Mouse (Mus musculus): ENCODE data around the gene Mgat4a.

Gene Mgat4a

DNA sequence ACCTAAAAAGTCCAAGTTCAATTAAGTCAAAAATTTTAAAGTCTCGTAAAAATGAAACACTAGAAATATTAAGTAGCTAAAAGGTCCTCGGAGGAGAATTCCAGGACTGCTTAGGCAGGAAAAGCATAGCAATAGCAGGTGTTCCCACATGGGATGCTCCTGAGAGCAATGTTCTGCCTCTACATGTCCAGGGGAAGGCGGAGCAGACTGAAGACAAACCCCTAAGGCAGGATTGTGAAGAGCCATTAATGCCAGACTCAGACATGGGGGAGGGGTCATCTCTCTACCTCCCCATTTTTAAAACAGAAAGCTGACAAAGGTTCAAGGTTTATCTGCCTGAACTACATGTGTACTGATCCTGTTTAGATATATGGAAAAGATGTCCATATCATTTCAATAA is 45.7 kb downstream of the Mgat4a start:
- peak; percentile 54 for DNase-seq (ENCODE audit: low read depth)

- DNase-seq (ENCODE audit: low read depth): peak; percentile 91
Measured at GRCm38 (mm10) chr1:37491672-37492071, 49.1 kb downstream of the Mgat4a start.

DNA sequence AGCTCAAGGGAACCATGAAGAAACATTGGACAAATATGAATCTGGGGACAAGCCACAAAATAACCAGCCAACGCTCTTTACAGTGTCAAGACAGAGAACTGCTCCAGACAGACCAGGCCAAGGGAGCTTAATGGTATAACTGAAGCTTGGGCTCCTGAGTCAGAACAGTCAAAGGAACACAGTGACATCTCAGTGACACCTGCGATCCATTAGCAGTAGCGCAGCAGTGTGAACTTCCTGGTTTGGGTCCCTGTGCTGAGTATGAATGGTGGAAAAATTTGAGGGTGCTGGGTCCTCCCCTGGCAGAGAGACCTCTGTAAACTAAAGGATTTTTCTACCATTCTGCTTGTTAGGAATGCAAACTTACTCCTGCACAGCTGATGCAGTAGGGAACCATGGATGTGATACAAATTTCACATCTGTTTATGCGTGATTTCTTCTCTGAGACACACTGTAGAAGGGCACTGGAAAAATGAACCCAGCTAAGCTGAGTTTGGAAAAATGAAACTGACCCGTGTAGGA is 50.1 kb downstream of the Mgat4a start:
- DNase-seq (ENCODE audit: low read depth): no peak

- DNase-seq (ENCODE audit: low read depth): peak; percentile 14
Measured at GRCm38 (mm10) chr1:37488531-37488930, 52.3 kb downstream of the Mgat4a start.

DNA sequence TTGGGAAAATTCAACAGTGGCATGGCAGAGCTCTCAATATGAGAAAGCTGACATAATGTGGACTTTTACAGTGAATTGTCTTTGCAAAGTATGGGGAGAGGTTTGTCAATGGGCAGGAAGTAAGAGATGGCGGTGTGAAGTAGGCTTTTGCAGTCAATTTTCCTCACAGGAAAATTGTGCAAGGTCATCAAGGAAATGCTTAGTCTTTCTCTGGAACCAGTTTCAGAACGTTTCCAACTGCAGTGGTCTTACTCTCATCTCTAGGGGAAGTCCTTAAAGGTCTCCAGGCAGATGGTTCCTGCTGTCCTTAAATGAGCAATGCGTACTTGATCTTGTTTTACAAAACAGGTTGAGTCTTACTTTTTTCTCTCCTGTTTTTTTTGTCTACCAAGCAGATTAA is 53.8 kb downstream of the Mgat4a start:
- DNase-seq (ENCODE audit: low read depth): peak; percentile 76

DNA sequence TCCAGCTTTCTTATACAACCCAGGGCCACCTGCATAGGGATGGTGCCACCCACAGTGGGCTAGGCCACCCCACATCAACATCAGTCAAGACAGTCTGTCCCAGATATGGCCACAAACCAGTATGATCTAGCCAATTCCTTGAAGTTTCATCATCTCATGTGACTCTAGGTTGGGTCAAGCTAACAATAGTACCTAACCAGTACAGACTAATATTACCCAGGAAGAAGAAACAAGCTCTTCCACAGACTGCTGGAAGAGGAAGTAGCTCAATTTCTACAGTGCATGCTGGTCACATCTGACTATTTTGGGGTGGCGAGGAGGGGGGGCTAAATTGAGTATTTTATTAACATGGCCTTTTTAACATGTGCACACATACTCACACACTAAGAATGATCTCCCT is 54.4 kb downstream of the Mgat4a start:
- DNase-seq (ENCODE audit: low read depth): peak; percentile 68

- DNase-seq (ENCODE audit: low read depth): no peak
Measured at GRCm38 (mm10) chr1:37484612-37485011, 56.2 kb downstream of the Mgat4a start.

DNA sequence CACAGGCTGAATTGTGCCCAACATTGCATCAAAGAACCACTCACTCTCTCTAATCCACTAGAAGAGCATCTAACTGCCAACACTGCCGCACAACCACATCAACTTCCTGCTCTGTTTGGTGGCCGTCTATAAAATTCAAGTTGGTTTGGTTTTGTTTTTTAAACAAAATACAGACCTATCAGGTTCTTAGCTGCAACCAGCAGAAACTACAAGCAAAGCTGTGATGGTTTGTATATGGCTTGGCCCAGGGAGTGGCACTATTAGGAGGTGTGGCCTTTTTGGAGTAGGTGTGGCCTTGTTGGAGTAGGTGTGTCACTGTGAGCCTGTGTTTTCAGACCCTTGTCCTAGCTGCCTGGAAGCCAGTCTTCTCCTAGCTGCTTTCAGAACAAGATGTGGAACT is 59.5 kb downstream of the Mgat4a start:
- peak; percentile 56 for DNase-seq (ENCODE audit: low read depth)

DNA sequence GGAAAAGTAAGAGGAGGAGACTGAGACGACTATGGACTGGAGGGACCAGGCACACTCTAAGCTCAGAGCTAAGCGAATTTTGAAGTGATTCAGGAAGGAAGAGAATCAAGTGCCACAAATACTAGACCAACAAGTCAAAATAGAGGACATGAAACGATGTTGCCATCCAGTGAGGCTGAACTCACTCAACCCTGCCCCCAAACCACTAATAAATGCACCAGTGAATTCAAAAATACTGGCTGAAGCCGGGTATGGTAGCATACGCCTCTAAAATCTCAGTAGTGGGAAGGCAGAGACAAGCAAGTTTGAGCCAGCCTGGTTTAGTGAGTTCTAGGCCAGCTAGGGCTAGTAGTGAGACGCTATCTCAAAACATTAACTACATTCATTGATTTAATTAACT is 60.1 kb downstream of the Mgat4a start:
- DNase-seq (ENCODE audit: low read depth): no peak

GRCm38 (mm10) chr1:37479759-37480158 is 61.1 kb downstream of the Mgat4a start:
- peak; percentile 73 for DNase-seq (ENCODE audit: low read depth)

DNA sequence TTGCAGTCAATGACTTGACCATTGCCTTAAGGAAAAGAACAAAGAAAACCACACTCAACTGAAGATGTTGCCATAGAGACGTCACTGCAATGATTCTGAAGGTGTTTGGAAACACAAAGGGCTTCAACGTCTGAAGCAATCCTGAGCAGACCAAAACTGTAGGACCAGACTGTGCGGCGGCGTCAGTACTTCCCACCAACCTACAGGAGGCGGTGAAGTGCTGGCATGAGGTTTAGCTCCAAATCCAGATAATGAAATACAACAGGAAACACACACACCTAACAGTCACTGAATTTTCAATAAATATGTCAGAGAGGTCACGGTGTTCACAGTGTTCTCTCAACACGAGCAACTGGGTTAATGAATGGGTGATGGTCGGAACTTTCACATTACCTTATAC is 61.7 kb downstream of the Mgat4a start:
- DNase-seq (ENCODE audit: low read depth): peak; percentile 94

- DNase-seq (ENCODE audit: low read depth): peak; percentile 92
Measured at GRCm38 (mm10) chr1:37478416-37478815, 62.4 kb downstream of the Mgat4a start.

DNA sequence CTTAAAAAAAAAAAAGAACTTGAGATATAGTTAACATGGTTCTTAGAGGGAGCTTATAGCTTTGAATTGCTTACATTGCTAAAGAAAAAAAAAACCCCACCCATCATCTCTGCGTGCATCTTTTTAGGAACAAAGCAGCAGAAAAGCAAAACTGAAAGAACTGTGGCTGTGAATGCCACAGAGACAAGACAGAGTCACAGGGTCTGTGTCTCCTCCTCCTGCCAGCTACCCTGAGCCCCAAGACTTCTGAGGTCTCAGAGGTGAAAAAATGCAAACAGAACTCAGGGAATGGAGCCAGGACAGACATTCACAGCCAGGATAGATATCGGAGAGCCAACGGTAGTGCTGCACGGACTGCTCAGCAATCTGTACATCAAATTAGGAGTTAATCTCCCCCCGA is 62.9 kb downstream of the Mgat4a start:
- peak; percentile 60 for DNase-seq (ENCODE audit: low read depth)

GRCm38 (mm10) chr1:37477250-37477649 is 63.6 kb downstream of the Mgat4a start:
- no peak for DNase-seq (ENCODE audit: low read depth)

DNA sequence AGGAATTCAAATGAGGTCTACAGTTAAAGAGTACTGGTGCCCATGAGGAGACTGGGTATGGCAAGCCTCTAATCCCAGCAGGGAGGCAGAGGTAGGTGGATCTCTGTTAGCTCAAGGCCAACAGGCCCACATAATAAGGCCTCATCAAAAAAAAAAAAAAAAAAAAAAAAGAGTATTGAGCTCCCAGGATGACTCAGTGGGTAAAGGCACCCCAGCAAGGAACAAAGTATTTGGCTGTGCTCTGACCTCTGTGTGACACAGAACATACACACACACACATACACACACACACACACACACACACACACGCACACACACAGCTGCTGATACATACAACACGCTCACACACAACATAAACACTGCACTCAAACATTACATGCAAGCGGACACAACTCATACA is 65.5 kb downstream of the Mgat4a start:
- no peak for DNase-seq (ENCODE audit: low read depth)

DNA sequence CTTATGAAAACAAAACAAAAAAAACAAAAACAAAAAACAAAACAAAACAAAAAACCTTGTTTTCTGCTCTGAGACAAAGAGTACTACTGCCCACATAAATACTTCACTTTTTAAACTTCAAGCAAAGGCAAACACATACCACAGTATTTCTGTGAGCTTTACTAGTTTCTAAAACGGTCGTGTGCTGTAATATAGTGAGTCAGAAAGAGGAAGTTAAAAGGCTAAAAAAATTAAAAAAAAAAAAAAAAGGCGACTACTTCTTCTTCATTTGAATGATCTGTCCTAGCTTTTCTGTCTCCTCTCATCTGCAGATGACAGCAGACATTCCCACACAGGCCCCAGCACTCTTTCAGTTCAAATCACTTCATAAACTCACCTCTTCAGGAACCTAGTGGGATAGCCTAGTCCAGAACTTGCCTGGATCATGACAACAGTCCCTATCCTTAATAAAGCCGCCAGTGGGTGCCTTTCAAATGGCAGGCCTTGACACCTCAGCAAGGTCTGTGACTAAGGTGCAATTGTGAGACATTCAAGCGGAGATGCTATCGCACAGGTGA is 66.1 kb downstream of the Mgat4a start:
- peak; percentile 70 for DNase-seq (ENCODE audit: low read depth)

DNA sequence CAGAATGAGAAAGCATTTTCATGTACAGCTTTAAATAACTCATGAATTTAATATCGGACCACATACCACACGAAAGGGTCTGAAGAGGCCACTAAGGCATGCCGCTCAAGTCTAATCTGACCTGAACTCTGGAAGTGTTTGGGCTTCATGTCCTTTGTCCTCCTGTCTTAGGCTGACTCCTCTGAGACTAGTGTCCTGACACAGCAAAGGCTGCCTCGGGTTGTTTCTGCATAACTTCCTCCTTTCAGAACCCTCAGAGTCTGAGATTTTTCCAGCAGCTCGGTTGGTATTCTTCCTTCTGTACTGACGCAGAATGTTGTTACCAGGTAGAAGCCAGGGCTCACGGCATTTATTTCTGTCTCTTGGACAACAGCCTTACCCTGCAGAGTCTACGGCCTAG is 66.8 kb downstream of the Mgat4a start:
- peak; percentile 59 for DNase-seq (ENCODE audit: low read depth)

- DNase-seq (ENCODE audit: low read depth): peak; percentile 50
Measured at GRCm38 (mm10) chr1:37473251-37473650, 67.6 kb downstream of the Mgat4a start.

DNA sequence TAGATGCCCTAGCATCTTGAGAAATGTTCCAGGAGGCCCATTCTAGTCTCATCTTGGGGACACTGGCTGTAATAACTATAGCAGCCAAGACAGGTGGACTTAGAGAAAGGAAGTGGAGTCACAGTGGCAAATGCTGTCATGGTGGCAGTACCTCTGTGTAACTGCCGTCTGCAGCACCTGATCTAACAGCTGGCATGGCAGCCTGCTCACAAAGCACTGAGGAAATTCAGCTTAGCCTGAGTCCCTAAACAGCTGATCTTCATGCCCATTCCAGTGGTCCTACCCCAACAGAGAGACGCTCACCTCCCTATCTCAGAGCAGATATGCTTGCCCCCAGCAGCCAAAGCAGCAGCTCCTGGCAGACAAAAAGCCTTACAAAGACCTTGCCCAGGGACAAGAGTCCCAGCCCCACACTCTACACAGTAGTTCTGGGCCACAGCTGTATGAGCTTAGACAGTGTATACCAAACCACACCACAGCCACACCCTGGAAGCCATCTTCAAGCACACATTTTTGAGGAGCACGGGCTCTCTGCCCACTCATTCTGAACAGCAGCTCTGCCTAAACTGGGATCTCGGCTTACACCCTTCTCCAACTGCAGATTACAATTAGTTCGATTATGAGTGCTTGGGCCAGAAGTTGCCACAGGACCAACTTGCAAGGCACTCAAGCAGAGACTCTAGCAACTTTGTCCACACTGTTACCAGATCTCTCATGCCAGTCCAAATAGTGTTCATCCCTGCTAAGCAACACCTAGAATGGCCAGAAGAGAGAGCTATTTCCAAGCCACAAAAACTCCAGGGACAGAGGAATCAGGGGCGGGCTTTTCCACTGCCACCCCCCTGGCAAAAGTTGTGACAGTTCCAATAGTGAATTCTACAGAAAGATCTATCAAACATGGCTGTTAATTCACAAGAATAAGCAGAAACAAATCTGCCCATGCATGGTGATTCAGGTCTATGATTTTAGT is 69.4 kb downstream of the Mgat4a start:
- DNase-seq (ENCODE audit: low read depth): peak; percentile 29

DNA sequence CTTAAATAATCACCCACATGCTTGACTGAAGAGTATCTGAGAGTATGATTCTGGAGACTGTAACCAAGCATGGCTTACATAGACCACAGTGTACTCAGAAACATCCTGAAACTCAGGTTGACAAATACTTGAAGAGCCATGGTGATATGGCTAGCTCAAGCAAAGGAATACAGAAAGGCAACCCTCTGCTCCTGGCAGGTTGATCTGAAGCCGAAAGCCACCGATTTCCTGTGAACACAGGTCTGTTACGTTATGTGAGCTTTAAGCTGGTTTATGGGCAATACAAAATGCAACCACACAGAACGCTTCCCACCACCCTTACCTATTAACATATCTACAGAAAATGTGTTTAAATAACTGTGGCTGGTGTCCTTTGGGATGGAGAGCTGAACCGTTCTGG is 71.8 kb downstream of the Mgat4a start:
- no peak for DNase-seq (ENCODE audit: low read depth)

- DNase-seq (ENCODE audit: low read depth): no peak
Measured at GRCm38 (mm10) chr1:37467806-37468205, 73.0 kb downstream of the Mgat4a start.

DNA sequence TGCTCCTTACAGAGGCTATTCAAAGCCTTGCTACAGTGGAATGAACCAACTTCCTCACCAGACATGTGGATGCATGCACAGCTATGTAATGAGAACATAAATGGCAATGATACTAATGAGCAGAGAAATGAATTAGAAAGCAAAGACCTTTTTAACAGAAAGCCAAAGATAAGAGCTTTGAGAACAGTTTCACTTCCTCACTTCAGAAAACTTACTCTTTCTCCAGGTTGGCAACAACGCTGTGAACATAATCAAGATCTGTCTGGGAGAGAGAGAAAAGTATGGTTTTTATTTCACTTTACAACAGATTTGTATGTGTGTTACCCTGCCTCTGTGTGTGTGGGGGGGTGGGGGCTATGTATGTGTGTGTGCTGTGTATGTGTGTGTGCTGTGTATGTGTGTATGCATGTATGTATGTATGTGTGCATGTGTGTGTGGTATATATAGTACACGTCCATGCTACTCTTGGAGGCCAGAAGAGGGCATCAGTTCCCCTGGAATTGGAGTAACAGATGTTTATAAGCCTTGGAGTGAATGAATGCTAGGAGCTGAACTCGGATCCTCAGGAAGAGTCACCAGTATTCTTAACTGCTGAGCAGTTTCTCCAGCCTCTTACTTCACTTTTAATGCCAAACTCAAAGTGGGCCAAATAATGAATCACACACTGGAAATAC is 74.4 kb downstream of the Mgat4a start:
- peak; percentile 53 for DNase-seq (ENCODE audit: low read depth)
